Mouse (Mus musculus): ENCODE data around the gene Acsl6. TPM values are rescaled to one million over a fixed set of nuclear protein-coding genes. Genes with fewer than 3 reads are reported as not detected.

The Acsl6 gene
- polyA plus RNA-seq, 1 experiment from 2014 or later: 27.6 TPM

DNA sequence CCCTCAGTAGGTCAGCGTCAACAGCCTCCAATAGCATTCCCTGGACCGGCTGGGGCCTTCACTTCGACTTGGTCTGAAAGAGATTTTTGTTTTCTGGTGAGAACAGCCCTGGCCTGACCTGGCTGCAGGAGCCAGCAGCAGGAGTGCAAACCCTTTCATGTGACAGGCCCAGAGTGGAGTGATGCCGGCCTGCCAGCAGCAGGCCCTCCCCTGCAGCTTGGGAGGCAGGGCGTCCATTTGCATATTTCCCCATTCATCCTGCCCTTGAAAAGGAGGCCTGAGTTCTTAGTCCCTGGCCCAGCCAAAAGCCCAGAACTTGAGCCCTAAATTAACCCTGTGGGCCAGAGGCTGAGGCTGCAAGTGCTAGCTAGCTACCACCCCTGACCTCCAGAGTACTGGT, 8.4 kb downstream of the Acsl6 start:
- H3K36me3 ChIP-seq: no peaks in the 10 kb centered on the region
- H3K27me3 ChIP-seq: no peaks in the 10 kb centered on the region
- H3K4me3 ChIP-seq: no peak overlapping the region
- ATAC-seq (ENCODE audit: low FRiP score, low read depth): peak; percentile 71
- H3K9me3 ChIP-seq: no peaks in the 10 kb centered on the region
- H3K4me2 ChIP-seq (replicated peaks): peak overlapping the region; percentile 1; the same call in 1 of the 2 replicates
- 2% methylated on average over 5 of the region's 5 CpGs for WGBS
- H3K4me1 ChIP-seq: peaks cover 49% of the 10 kb centered on the region
- peak overlapping the region; percentile 75 for H3K27ac ChIP-seq (replicated peaks)
- H3K9ac ChIP-seq (replicated peaks): peak overlapping the region; percentile 17

- no peaks in the 10 kb centered on the region for H3K27me3 ChIP-seq
- no peak overlapping the region for H3K4me2 ChIP-seq (replicated peaks)
- H3K27ac ChIP-seq (replicated peaks): peak overlapping the region; percentile 75
- 33% methylated on average over 1 of the region's 1 CpGs for WGBS
- ATAC-seq (ENCODE audit: low FRiP score, low read depth): no peak
- H3K36me3 ChIP-seq: no peaks in the 10 kb centered on the region
- peaks cover 49% of the 10 kb centered on the region for H3K4me1 ChIP-seq
- no peak overlapping the region for H3K9ac ChIP-seq (replicated peaks)
- no peak overlapping the region for H3K4me3 ChIP-seq
- H3K9me3 ChIP-seq: no peaks in the 10 kb centered on the region
Observed at GRCm38 (mm10) chr11:54312603-54313002, 9.0 kb downstream of the Acsl6 start.

DNA sequence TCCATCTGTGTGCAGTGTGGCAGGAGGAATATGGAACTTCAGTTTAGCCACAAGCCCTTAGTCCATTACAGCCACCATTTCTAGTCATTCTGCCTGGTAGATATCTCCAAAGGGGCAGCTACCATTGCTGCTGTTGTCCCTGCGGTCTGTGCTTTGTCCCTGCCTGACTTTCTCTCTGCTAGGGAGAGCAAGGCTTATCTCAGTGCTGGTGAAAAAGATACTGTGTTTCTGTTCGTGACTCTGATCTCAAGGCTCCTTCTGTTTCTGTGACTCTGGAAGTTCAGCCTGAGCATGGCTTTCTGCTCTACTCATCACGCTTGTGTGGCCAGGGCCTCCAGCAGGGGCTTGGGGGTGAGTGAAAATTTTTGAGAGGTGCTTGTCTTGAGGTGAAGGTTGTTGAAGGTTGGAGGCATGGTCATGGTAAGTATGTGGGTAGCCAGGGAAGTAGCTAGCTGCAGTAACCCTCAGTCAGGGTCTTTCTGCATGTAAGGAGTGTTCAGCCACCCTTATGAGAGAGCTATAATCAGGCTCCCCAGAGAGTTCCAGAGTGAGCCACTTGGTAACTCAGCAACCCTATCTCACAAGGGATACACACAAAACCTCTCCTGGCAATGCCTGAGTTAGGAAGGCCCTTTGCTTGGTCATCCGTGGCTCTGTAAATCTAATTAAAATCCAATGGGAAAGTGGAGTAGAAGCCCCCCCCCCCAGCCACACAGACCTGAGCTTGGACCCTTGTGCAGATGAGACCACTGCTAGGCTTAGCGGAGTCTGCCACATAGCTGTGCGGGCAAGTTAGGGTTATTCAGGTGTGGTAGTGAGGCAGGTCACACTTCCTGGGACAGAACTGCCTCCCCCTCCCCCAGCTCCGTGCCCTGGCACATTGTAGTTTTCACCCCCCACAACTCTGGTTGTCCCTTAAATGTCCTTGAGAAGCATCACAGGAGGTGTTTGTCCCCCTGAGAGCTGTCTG, 10.1 kb downstream of the Acsl6 start:
- H3K4me3 ChIP-seq: no peak overlapping the region
- H3K4me1 ChIP-seq: peaks cover 49% of the 10 kb centered on the region
- WGBS: 64% methylated on average over 7 of the region's 7 CpGs
- no peak overlapping the region for H3K4me2 ChIP-seq (replicated peaks)
- H3K9me3 ChIP-seq: no peaks in the 10 kb centered on the region
- no peaks in the 10 kb centered on the region for H3K36me3 ChIP-seq
- no peaks in the 10 kb centered on the region for H3K27me3 ChIP-seq
- peak overlapping the region; percentile 75; the same call in 1 of the 2 replicates for H3K27ac ChIP-seq (replicated peaks)
- H3K9ac ChIP-seq (replicated peaks): no peak overlapping the region
- no peak for ATAC-seq (ENCODE audit: low FRiP score, low read depth)

DNA sequence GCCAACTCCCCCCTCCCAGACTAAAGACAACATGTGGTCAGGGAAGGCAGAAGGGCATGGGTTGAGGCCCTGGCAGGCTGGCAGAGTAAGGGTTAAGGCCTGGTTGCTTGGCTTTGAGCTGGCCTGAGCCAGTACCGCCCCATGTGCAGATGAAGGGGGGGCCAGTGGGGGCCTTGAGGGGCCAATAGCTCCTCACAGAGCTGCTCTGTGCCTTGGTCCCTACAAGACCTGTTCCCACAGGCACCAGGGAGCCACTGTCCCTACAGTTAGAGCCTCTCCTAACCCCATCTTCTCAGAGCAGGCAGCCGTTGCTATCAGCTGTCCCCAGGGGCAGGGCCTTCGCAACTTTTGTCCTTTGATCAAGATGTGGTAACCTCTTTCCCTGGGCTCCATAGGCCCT, 11.1 kb downstream of the Acsl6 start:
- Histone ChIP-seq H3K4me1 (peaks cover 49% of the 10 kb centered on the region), H3K9me3 (no peaks in the 10 kb centered on the region), H3K27me3 (no peaks in the 10 kb centered on the region), H3K9ac (replicated peaks) (no peak overlapping the region), H3K4me2 (replicated peaks) (0 out of 2 replicates have a peak overlapping the region, but pooled peaks have one; percentile 15), H3K4me3 (no peak overlapping the region), H3K36me3 (no peaks in the 10 kb centered on the region), H3K27ac (replicated peaks) (peak overlapping the region; percentile 36)
- WGBS: 7% methylated on average over 3 of the region's 3 CpGs
- 0 out of 2 replicates have a peak, but pooled peaks have one; percentile 41 for ATAC-seq (ENCODE audit: low FRiP score, low read depth)

GRCm38 (mm10) chr11:54315336-54315735, 11.7 kb downstream of the Acsl6 start:
- H3K27ac ChIP-seq (replicated peaks): no peak overlapping the region
- no peak overlapping the region for H3K4me3 ChIP-seq
- no peak for ATAC-seq (ENCODE audit: low FRiP score, low read depth)
- H3K4me2 ChIP-seq (replicated peaks): no peak overlapping the region
- no peaks in the 10 kb centered on the region for H3K27me3 ChIP-seq
- H3K9ac ChIP-seq (replicated peaks): no peak overlapping the region
- H3K36me3 ChIP-seq: peaks cover 6% of the 10 kb centered on the region; the same call in 1 of the 2 replicates
- no peaks in the 10 kb centered on the region for H3K9me3 ChIP-seq
- peaks cover 49% of the 10 kb centered on the region for H3K4me1 ChIP-seq
- 84% methylated on average over 5 of the region's 5 CpGs for WGBS

GRCm38 (mm10) chr11:54317361-54317760, 13.8 kb downstream of the Acsl6 start:
- Histone ChIP-seq H3K27ac (replicated peaks) (no peak overlapping the region), H3K27me3 (no peaks in the 10 kb centered on the region), H3K9ac (replicated peaks) (no peak overlapping the region), H3K4me2 (replicated peaks) (no peak overlapping the region), H3K4me1 (peaks cover 31% of the 10 kb centered on the region), H3K4me3 (no peak overlapping the region), H3K9me3 (no peaks in the 10 kb centered on the region), H3K36me3 (peaks cover 21% of the 10 kb centered on the region)
- 94% methylated on average over 8 of the region's 8 CpGs for WGBS
- no peak for ATAC-seq (ENCODE audit: low FRiP score, low read depth)

DNA sequence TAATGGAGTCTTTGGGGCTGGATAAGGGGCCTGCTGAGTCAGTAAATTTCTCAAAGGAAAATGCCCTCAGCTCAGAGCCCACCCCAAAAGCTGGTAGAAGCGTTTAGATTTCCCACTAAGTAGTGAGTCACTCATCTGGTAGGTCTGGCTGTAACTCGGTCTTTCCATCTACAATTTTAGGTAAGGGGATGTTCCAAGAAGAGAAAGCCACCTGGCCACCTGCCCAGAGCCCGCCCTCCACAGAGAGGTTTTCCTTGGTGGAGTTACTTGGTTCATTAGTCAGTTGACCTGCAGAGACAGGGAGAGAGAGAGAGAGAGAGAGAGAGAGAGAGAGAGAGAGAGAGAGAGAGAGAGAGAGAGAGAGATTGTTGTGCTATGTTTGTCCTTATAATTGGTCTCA, 14.2 kb downstream of the Acsl6 start:
- Histone ChIP-seq H3K4me1 (peaks cover 26% of the 10 kb centered on the region), H3K9me3 (no peaks in the 10 kb centered on the region), H3K4me2 (replicated peaks) (no peak overlapping the region), H3K9ac (replicated peaks) (no peak overlapping the region), H3K27me3 (no peaks in the 10 kb centered on the region), H3K36me3 (peaks cover 25% of the 10 kb centered on the region), H3K4me3 (no peak overlapping the region), H3K27ac (replicated peaks) (no peak overlapping the region)
- WGBS: 85% methylated on average over 3 of the region's 3 CpGs
- no peak for ATAC-seq (ENCODE audit: low FRiP score, low read depth)

GRCm38 (mm10) chr11:54321802-54322532, 18.4 kb downstream of the Acsl6 start:
- H3K36me3 ChIP-seq: peaks cover 57% of the 10 kb centered on the region
- 82% methylated on average over 5 of the region's 5 CpGs for WGBS
- no peaks in the 10 kb centered on the region for H3K9me3 ChIP-seq
- no peak overlapping the region for H3K4me2 ChIP-seq (replicated peaks)
- no peak for ATAC-seq (ENCODE audit: low FRiP score, low read depth)
- H3K4me1 ChIP-seq: no peaks in the 10 kb centered on the region
- H3K27ac ChIP-seq (replicated peaks): no peak overlapping the region
- no peak overlapping the region for H3K9ac ChIP-seq (replicated peaks)
- H3K4me3 ChIP-seq: no peak overlapping the region
- no peaks in the 10 kb centered on the region for H3K27me3 ChIP-seq

DNA sequence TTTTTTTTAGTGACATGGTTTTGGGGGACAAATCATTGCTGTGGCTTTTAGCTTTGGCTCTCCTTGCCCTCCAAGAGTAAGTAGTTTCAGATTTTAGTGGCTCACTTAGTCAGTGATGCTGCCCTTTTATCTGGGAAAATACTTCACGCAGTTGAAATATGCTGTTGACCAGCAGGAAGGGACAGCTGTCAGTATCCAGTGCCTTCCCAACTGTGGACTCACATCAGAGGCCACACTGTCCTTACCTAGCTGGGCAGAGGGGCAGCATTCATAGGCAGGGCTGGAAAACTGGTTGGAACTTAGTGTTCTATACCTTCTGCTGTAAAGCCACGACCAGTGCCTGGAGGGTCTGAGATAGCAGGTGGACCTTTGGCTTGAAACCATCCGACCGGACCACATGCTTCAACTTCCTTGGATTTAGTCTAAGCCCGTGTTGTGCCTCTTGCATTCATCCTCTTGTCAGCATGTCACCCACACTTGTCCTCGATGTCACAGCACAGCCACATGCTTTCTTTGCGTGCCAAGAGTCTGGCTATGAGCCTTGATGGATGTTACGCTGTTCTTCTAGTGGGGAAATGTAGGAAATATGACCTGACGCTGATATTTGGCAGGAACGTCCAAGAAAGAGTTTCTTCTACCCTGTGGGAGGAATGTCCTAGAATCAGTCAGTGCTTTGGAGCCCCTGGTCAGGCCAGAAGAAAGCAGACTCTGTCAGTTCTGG, 28.0 kb downstream of the Acsl6 start:
- no peak overlapping the region for H3K4me2 ChIP-seq (replicated peaks)
- H3K9ac ChIP-seq (replicated peaks): no peak overlapping the region
- no peaks in the 10 kb centered on the region for H3K27me3 ChIP-seq
- ATAC-seq (ENCODE audit: low FRiP score, low read depth): no peak
- no peaks in the 10 kb centered on the region for H3K4me1 ChIP-seq
- no peak overlapping the region for H3K27ac ChIP-seq (replicated peaks)
- no peak overlapping the region for H3K4me3 ChIP-seq
- WGBS: 91% methylated on average over 10 of the region's 10 CpGs
- no peaks in the 10 kb centered on the region for H3K9me3 ChIP-seq
- peaks cover 87% of the 10 kb centered on the region for H3K36me3 ChIP-seq

GRCm38 (mm10) chr11:54336165-54336707, 32.6 kb downstream of the Acsl6 start:
- H3K4me2 ChIP-seq (replicated peaks): no peak overlapping the region
- H3K4me1 ChIP-seq: no peaks in the 10 kb centered on the region
- ATAC-seq (ENCODE audit: low FRiP score, low read depth): no peak
- no peak overlapping the region for H3K9ac ChIP-seq (replicated peaks)
- peaks cover 73% of the 10 kb centered on the region for H3K36me3 ChIP-seq
- no peak overlapping the region for H3K27ac ChIP-seq (replicated peaks)
- no peaks in the 10 kb centered on the region for H3K9me3 ChIP-seq
- 55% methylated on average over 13 of the region's 13 CpGs for WGBS
- H3K4me3 ChIP-seq: no peak overlapping the region
- no peaks in the 10 kb centered on the region for H3K27me3 ChIP-seq

- H3K27me3 ChIP-seq: no peaks in the 10 kb centered on the region
- H3K9ac ChIP-seq (replicated peaks): no peak overlapping the region
- H3K4me3 ChIP-seq: no peak overlapping the region
- H3K9me3 ChIP-seq: no peaks in the 10 kb centered on the region
- WGBS: 59% methylated on average over 4 of the region's 4 CpGs
- no peak for ATAC-seq (ENCODE audit: low FRiP score, low read depth)
- H3K27ac ChIP-seq (replicated peaks): no peak overlapping the region
- no peak overlapping the region for H3K4me2 ChIP-seq (replicated peaks)
- H3K4me1 ChIP-seq: no peaks in the 10 kb centered on the region
- H3K36me3 ChIP-seq: peaks cover 60% of the 10 kb centered on the region
Observed at GRCm38 (mm10) chr11:54343703-54344102, 40.1 kb downstream of the Acsl6 start.

Data from midbrain, embryonic 12.5 days (tissue).